Mouse (Mus musculus): ENCODE data around the gene Elk4. TPM values are rescaled to one million over a fixed set of nuclear protein-coding genes. Genes with fewer than 3 reads are reported as not detected.

The Elk4 gene
- polyA plus RNA-seq, 1 experiment from 2014 or later, result 11.0 TPM

DNA sequence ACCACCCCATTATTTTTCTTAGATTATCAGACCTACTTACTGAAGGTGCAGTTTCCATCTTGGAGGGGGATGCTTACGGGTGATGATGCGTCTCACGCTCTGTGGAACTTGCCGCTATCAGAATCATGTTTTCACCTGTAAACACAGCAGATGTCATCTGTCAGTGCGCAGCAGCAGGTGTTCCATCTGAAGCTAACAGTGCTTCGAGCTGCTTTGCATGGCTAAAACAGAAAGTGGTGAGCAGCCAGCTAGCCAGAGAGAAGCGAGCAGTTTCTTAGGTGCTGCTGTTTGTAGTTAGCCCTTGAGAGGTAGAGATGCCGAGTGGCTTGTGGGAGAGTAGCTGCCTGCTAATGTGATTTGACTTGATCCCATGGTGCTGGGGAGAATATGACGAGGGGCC is 21.0 kb downstream of the Elk4 start:
- 93% methylated on average over 9 of the region's 9 CpGs for WGBS

GRCm38 (mm10) chr1:132030574-132030973 is 23.2 kb downstream of the Elk4 start:
- no peaks in the 10 kb centered on the region for H3K9me3 ChIP-seq
- ATAC-seq (ENCODE audit: low FRiP score), result no peak
- H3K4me2 ChIP-seq, result no peak overlapping the region
- H3K36me3 ChIP-seq, result peaks cover 77% of the 10 kb centered on the region
- no peak overlapping the region for H3K9ac ChIP-seq
- no peak overlapping the region for H3K27ac ChIP-seq
- H3K4me1 ChIP-seq (replicated peaks), result no peaks in the 10 kb centered on the region
- WGBS, result 63% methylated on average over 2 of the region's 2 CpGs
- H3K27me3 ChIP-seq, result no peaks in the 10 kb centered on the region
- no peak overlapping the region for H3K4me3 ChIP-seq

More for the DNA sequence above, 21.0 kb downstream of the Elk4 start:
- no peak overlapping the region for H3K9ac ChIP-seq
- H3K36me3 ChIP-seq, result peaks cover 80% of the 10 kb centered on the region
- no peaks in the 10 kb centered on the region for H3K4me1 ChIP-seq (replicated peaks)
- no peak for ATAC-seq (ENCODE audit: low FRiP score)
- no peak overlapping the region for H3K4me3 ChIP-seq
- no peak overlapping the region for H3K4me2 ChIP-seq
- H3K9me3 ChIP-seq, result no peaks in the 10 kb centered on the region
- no peak overlapping the region for H3K27ac ChIP-seq
- H3K27me3 ChIP-seq, result no peaks in the 10 kb centered on the region

DNA sequence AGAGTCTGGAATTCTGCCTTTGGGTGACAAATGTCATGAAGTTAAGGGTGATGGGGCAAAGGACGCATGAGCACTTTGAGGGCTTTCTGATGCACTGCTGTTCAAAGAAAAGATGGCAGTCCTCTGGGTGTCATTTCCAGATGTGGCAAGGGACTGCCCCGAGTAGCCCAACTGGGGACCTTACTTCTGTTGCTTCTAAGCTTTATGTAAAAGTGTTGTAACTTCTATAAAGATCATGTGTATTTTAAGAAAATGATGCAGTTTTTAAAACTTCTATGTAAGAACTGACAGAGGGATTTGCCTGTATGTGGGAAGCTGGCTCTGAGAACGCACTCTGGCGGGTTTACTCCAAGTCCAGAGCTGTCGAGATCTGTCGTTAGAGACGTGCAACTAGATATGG is 24.8 kb downstream of the Elk4 start:
- Histone ChIP-seq H3K9ac (no peak overlapping the region), H3K4me3 (no peak overlapping the region), H3K27me3 (no peaks in the 10 kb centered on the region), H3K4me1 (replicated peaks) (no peaks in the 10 kb centered on the region), H3K36me3 (peaks cover 66% of the 10 kb centered on the region), H3K9me3 (no peaks in the 10 kb centered on the region), H3K27ac (no peak overlapping the region), H3K4me2 (no peak overlapping the region)
- ATAC-seq (ENCODE audit: low FRiP score), result no peak
- WGBS, result 89% methylated on average over 7 of the region's 7 CpGs

DNA sequence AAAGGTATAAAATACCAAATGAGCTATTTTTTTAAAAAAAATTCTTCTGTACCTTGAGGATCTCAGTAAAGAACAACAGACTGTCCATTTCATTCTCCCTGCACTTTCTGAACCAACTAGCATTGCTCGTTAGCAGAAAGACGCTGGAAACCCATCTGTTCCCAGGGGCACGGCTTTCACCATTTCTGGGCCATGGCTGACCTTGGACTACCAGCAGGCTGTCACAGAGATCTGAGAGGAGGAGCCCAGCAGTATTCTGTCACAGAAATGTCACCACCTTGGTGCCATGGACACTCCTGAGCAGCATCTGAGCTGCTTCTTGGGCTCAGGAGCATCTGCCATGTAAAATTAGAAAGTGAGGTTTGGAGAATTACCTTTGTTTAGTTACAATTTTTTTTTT is 30.3 kb downstream of the Elk4 start:
- peaks cover 6% of the 10 kb centered on the region; the same call in 1 of the 2 replicates for H3K4me1 ChIP-seq (replicated peaks)
- ATAC-seq (ENCODE audit: low FRiP score), result no peak
- H3K27me3 ChIP-seq, result no peaks in the 10 kb centered on the region
- peaks cover 25% of the 10 kb centered on the region for H3K36me3 ChIP-seq
- no peak overlapping the region for H3K9ac ChIP-seq
- WGBS, result 84% methylated on average over 3 of the region's 3 CpGs
- H3K9me3 ChIP-seq, result no peaks in the 10 kb centered on the region
- H3K4me2 ChIP-seq, result no peak overlapping the region
- H3K4me3 ChIP-seq, result no peak overlapping the region
- H3K27ac ChIP-seq, result no peak overlapping the region

DNA sequence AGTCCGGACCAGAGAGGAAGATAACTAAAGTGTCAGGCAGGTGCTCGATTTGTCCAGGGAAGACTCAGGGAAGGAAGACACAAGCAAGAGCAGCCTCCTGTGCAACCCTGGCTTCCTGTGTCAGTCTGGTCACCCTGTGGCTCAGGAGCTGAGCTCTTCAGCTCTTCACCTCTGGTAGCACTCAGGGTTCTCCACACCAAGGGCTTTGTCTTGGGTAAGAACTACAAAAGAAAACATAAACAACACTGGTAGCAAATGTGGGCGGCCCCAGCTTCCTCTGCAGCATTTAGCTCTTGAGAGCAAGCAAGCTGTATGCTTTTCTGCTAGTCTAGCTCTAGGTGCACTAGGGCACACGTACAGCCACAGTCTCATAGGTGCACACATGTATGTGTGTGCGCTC is 31.3 kb downstream of the Elk4 start:
- no peak overlapping the region for H3K9ac ChIP-seq
- WGBS, result 85% methylated on average over 5 of the region's 5 CpGs
- H3K27ac ChIP-seq, result no peak overlapping the region
- H3K36me3 ChIP-seq, result peaks cover 15% of the 10 kb centered on the region
- H3K9me3 ChIP-seq, result no peaks in the 10 kb centered on the region
- H3K4me2 ChIP-seq, result no peak overlapping the region
- ATAC-seq (ENCODE audit: low FRiP score), result no peak
- H3K4me1 ChIP-seq (replicated peaks), result peaks cover 6% of the 10 kb centered on the region; the same call in 1 of the 2 replicates
- no peaks in the 10 kb centered on the region for H3K27me3 ChIP-seq
- no peak overlapping the region for H3K4me3 ChIP-seq

DNA sequence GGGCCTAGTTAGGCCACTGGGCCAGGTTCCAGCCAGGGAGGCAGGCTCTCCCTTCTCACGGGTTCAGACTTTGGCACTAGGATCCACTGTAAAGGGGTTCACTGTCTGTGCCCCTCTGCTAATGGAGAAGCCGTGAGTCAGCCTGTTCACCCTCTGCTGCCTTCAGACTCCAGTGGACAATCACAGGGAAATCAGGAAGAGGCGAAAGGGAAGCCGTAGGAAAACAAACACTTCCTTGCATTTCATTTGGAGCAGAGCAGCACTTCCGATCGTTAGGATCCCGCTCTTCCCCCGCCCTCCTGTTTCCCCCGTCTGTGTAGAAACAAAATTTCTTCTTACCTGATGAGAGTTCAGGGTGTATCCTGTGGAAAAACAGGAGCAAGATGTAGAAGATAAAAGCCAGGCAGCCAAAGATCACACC is 32.8 kb downstream of the Elk4 start:
- peak overlapping the region; percentile 40; the same call in 1 of the 2 replicates for H3K27ac ChIP-seq
- H3K27me3 ChIP-seq, result no peaks in the 10 kb centered on the region
- 75% methylated on average over 9 of the region's 9 CpGs for WGBS
- peaks cover 2% of the 10 kb centered on the region; the same call in 1 of the 2 replicates for H3K36me3 ChIP-seq
- no peaks in the 10 kb centered on the region for H3K9me3 ChIP-seq
- H3K4me1 ChIP-seq (replicated peaks), result peaks cover 6% of the 10 kb centered on the region; the same call in 1 of the 2 replicates
- H3K9ac ChIP-seq, result no peak overlapping the region
- no peak overlapping the region for H3K4me3 ChIP-seq
- no peak overlapping the region for H3K4me2 ChIP-seq
- ATAC-seq (ENCODE audit: low FRiP score), result no peak

DNA sequence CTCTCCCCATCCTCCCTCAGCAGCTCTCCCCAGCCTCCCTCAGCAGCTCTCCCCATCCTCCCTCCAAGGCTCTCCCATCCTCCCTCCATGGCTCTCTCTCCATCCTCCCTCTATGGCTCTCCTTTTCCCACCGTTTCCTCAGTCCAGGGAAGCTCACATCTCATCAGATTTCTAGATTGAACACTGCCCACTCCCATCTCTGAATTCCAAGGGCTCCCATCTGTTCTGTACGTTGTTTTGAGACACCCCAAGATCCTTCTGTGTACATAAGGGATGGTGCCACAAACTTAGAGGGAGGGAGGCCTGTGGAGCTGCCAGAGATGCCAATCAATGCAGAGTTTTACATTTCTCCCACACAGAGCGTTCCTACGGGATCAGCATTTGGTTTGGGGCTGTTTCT is 36.4 kb downstream of the Elk4 start:
- Histone ChIP-seq H3K4me2 (no peak overlapping the region), H3K27me3 (no peaks in the 10 kb centered on the region), H3K36me3 (no peaks in the 10 kb centered on the region), H3K9me3 (no peaks in the 10 kb centered on the region), H3K4me1 (replicated peaks) (peaks cover 10% of the 10 kb centered on the region), H3K27ac (no peak overlapping the region), H3K4me3 (no peak overlapping the region), H3K9ac (no peak overlapping the region)
- no peak for ATAC-seq (ENCODE audit: low FRiP score)
- WGBS, result 80% methylated on average over 4 of the region's 4 CpGs

- no peak overlapping the region for H3K9ac ChIP-seq
Observed at GRCm38 (mm10) chr1:132046143-132046735, 38.8 kb downstream of the Elk4 start.

DNA sequence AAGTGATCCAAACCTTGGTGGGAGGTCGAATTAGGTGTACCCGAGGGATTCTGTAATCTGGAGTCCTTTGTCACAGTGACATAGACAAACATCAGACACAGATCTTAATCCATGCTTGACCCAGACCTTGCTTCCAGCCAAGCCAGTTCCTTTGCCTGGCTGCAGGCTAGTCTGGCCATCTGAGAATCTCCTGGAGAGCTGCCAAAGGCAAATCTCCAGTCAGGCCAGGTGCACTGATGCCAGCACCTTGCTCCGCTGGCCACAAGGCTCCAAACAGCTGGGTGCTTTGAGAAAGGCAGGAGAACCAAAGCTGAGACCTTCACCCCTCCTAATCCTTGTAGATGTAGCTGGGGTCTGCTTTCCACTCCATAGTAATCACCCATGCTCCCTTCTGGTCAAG is 44.3 kb downstream of the Elk4 start:
- Histone ChIP-seq H3K4me3 (no peak overlapping the region), H3K27ac (no peak overlapping the region), H3K4me2 (no peak overlapping the region), H3K9ac (no peak overlapping the region), H3K36me3 (no peaks in the 10 kb centered on the region), H3K27me3 (no peaks in the 10 kb centered on the region), H3K4me1 (replicated peaks) (no peaks in the 10 kb centered on the region), H3K9me3 (no peaks in the 10 kb centered on the region)
- WGBS, result 83% methylated on average over 3 of the region's 3 CpGs
- ATAC-seq (ENCODE audit: low FRiP score), result no peak

More at GRCm38 (mm10) chr1:132046143-132046735, 38.8 kb downstream of the Elk4 start:
- Histone ChIP-seq H3K27me3 (no peaks in the 10 kb centered on the region), H3K9me3 (no peaks in the 10 kb centered on the region), H3K36me3 (no peaks in the 10 kb centered on the region), H3K4me2 (peak overlapping the region; percentile 21; the same call in 1 of the 2 replicates), H3K27ac (no peak overlapping the region), H3K4me3 (no peak overlapping the region), H3K4me1 (replicated peaks) (peaks cover 4% of the 10 kb centered on the region; the same call in 1 of the 2 replicates)
- WGBS, result 27% methylated on average over 15 of the region's 15 CpGs
- ATAC-seq (ENCODE audit: low FRiP score), result peak; percentile 46; the same call in 1 of the 2 replicates

DNA sequence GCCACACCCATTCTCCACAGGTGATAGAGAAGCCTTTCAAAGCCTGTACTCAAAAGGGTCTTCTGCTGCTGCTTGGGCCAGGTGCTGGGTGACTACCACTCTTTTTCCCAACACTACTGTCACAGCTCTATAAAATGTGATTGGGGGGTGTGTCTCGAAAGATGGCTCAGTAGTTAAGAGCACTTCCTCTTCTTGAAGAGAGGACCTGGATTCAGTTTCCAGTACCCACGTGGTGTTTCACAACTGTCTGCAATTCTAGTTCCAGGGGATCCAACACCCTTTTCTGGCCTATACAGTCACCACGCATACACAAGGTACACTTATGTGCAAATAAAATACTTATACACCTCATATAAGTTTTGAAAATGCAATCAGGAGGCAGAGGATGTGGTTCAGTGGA is 47.0 kb downstream of the Elk4 start:
- Histone ChIP-seq H3K27ac (no peak overlapping the region), H3K27me3 (no peaks in the 10 kb centered on the region), H3K9ac (no peak overlapping the region), H3K4me2 (no peak overlapping the region), H3K36me3 (no peaks in the 10 kb centered on the region), H3K4me1 (replicated peaks) (no peaks in the 10 kb centered on the region), H3K9me3 (no peaks in the 10 kb centered on the region), H3K4me3 (no peak overlapping the region)
- no peak for ATAC-seq (ENCODE audit: low FRiP score)
- 88% methylated on average over 3 of the region's 3 CpGs for WGBS

GRCm38 (mm10) chr1:132055054-132055664 is 47.8 kb downstream of the Elk4 start:
- WGBS, result 86% methylated on average over 7 of the region's 7 CpGs
- Histone ChIP-seq H3K27me3 (no peaks in the 10 kb centered on the region), H3K4me3 (no peak overlapping the region), H3K4me1 (replicated peaks) (no peaks in the 10 kb centered on the region), H3K27ac (no peak overlapping the region), H3K9me3 (no peaks in the 10 kb centered on the region), H3K9ac (no peak overlapping the region), H3K4me2 (no peak overlapping the region), H3K36me3 (no peaks in the 10 kb centered on the region)
- no peak for ATAC-seq (ENCODE audit: low FRiP score)

- Histone ChIP-seq H3K36me3 (no peaks in the 10 kb centered on the region), H3K4me1 (replicated peaks) (no peaks in the 10 kb centered on the region), H3K9ac (no peak overlapping the region), H3K27me3 (no peaks in the 10 kb centered on the region), H3K27ac (no peak overlapping the region), H3K4me3 (no peak overlapping the region), H3K4me2 (no peak overlapping the region), H3K9me3 (no peaks in the 10 kb centered on the region)
- WGBS, result 95% methylated on average over 5 of the region's 5 CpGs
- no peak for ATAC-seq (ENCODE audit: low FRiP score)
Observed at GRCm38 (mm10) chr1:132058558-132058957, 51.2 kb downstream of the Elk4 start.

All from hindbrain, embryonic 13.5 days (tissue).